Mouse (Mus musculus) kidney, adult 18-20 months (tissue): ENCODE measurements around the gene Cyb5d2.
"Not testable (repeated sequence)": the region's sequence is repeated elsewhere in the genome, so short reads cannot be mapped to it uniquely, and the experiment has no call there.

ENCODE experiments used
- DNase-seq: peaks from one replicate; pipeline ENCODE4 v3.0.0; 2021

Gene Cyb5d2

DNA sequence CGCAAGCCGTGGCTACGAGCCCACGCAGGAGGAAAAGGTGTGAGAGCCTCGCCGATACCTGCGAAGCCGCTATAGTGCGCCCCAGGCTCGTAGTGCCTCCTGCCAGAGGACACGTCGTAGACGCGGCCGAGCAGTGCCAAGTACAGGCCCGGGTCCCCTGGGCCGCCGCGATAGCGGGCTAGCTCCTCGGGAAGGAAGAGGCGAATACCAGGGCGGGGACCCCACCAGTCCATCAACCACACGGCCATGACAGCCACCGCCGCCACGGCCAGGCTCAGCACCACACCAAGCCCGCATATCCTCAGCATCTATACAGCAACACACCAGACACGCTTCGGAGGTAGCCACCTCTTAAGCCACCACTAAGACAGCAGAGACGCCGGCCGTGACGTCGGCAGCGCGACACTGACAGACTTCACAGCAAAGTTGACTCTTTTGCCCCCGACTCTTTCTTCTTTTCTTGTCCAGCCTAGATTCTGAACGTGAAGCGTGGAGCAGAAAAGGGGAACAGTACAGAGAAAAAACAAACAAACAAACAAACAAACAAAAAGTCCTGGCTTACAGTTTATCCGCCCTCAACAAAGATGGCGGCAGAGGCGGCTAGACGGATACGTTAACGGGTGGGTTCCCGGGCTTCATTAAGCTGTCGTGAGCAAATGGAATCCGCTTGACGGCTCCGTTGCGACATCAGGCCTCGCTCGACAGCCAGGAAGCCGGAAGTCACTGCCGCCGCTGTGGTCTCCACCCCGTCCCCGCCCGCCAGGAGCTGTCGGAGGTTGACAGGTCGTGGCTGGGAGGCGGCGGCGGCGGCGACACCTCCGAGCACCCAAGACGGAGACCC is at the start of gene Cyb5d2, which contains the start of gene Zzef1:
Gene Cyb5d2, minus strand, starts transcription at position 688 of the 841 bp plus-strand sequence.
Gene Zzef1, plus strand, starts transcription at position 772 of the 841 bp plus-strand sequence.
- DNase-seq = peak; percentile 94

DNA sequence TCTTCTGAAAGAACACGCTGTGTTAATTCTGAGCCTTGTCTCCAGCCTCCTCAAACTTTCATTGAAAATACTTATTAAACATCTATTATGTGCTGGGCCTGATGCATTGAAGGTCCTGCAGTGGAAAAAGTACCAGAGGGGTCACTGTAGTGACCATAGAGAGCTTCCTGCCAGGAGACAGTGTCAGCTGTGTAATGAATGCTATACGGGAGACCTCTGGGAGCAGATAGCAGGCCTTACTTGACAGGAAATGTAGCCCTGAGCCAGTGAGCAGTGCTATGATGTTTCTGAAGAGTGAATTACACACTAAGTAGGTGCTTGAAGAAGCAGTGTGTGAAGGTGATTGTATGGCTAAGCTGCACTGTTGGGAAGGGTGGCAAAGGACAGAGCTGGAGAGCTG is 49.6 kb upstream of the Cyb5d2 start:
- no peak for DNase-seq

DNA sequence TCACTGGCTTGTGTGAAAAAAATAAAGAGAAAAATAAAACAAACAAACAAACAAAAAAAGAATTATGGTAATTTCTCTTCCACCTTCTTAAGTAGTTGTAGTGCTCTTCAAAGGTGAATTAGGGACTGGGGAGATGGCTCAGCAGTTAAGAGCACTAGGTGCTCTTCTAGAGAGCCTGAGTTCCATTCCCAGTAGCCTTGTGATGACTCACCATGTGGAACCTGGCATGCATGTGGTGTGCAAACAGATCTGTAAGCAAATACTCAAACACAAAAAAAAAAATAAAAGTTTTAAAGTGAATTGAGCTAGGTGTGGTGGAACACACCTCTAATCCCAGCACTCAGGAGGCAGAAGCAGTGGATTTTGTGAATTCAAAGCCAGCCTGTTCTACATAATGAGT is 47.6 kb upstream of the Cyb5d2 start:
- no peak for DNase-seq

DNA sequence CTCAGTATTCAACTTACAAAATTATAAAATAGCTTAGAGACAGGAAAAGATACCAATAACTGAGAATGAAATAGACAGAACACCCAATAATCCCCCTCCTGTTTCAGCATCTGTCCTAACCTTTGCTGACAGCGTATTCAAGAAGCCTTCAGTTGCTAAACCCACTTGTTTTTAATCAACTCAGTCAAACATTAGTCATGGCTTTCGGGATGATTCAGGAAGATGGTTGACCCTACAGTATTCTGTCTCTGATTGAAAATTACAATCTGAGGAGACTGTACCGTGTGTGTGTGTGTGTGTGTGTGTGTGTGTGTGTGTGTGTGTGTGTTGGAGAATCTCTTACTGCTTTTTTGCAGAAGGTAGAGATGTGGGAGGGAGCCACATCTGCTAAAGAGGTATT is 46.8 kb upstream of the Cyb5d2 start:
- no peak for DNase-seq

DNA sequence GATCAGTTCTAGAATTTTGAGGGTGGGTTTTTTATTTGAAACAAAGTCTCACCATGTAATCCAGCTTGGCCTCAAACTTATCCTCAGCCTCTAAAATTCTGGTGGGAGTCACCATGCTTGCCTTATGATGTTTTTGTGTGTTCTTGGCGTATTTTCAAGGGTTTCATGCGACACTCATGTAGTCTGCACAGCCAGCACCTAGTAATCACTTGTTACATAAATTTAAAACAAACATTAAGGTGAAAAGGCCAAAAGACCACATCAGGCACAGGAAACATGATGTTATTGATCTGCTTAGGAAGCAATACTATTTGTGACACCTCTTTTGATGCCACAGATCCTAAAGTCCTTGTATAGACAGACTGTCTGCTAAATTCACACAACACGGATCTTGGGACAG is 33.9 kb upstream of the Cyb5d2 start:
- no peak for DNase-seq

DNA sequence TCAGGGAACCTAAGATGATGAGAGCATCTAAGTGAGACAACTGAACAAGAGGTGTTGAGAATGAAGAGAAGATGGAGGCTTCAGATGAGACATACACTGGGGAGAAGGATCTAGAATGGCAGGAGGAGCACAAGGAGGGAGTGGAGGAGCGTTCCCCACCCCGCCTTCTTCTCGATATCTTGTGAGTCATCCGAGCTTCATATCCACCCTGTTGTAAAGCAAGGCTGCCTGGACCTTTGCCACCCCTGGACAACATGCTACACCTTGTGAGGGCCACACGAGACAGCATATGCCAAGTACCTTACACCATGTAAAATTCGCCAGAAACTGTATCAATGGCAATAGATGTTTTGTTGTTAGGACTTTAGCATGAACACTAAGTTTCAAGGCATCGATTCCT is 25.1 kb upstream of the Cyb5d2 start:
- no peak for DNase-seq

DNA sequence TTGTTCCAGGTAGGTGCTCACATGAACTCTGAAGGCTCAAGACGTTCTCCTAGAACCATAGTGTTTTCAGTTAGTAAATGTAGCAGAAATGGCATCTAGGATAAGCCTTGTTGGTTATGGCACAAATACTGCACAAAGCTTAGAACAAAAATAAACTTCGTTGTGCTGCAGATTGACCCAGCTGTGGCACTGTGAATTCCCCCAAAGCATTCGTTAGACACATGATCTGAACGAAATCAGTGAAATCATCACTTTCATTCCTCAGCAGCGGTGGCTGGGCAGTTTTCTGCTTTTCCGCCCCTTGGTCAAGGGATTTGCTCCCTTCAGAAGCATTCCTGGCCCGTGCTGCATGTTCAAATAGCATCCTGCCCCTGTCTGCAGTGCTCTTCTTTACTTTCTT is 22.1 kb upstream of the Cyb5d2 start:
- DNase-seq = no peak

DNA sequence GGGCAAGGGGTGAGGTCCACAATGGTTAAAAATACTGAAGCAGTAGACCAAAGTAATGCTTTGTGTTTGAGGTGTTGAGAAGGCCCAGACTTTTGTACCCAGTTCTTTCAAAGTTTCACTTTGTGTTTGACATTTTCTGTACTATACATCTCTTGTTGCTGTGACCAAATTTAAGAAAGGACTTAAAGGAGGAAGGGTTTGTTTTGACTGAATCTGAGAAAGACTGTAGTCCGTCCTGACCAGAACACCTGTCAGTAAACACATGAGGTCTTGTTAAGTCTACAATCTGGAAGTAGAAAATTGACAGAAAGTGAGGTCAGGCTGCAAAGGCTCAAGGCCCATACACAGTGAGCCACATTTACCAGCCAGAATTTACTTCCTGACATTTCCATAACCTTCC is 20.9 kb upstream of the Cyb5d2 start:
- no peak for DNase-seq

DNA sequence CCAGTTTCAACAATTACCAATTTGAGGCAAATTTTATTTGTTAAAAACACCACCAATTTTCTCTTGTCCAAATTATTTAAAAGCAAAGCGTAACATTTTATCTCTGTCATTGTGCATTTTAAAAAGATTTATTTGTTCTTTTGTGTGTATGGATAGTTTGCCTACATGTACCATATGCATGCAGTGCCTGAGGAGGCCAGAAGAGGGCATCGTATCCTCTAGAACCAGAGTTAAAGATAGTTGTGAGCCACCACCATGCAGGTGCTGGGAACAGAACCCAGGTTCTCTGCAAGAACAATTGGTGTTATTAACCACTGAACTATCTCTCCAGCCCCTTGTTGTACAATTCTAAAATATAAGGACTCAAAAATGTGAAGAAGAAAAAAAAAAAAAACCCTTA is 18.2 kb upstream of the Cyb5d2 start:
- no peak for DNase-seq

DNA sequence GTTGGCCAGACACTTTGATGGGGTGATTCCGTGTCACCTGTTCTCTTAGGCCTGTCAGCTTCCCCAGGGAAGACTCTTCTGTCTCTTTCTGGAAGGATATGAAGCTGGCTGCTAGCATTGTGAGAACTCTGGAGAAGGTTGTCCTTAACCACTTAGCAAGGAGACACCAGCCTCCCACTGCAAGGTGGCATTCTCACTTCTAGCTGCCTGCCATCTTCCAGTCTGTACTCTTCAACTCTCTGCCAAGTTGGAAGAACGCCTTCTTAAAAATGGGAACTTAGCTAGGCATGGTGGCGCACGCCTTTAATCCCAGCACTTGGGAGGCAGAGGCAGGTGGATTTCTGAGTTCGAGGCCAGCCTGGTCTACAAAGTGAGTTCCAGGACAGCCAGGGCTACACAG is 17.7 kb upstream of the Cyb5d2 start:
- no peak for DNase-seq

DNA sequence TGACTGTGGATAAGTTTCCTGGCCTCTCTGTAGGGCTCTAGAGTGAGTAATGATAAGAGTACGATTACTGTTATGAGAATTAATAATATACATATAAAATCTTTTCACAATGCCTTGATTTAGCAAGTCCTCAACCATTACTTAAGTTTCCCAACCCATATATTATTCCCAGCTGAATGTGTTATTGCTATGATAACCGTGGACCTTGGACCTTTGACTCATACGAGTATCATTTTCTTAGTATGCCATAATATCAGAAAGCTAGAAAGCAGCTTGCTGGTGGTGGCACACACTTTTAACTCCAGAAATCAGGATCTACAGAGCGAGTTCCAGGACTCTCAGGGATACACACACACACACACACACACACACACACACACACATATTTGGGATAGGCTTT is 12.1 kb upstream of the Cyb5d2 start:
- DNase-seq = no peak

DNA sequence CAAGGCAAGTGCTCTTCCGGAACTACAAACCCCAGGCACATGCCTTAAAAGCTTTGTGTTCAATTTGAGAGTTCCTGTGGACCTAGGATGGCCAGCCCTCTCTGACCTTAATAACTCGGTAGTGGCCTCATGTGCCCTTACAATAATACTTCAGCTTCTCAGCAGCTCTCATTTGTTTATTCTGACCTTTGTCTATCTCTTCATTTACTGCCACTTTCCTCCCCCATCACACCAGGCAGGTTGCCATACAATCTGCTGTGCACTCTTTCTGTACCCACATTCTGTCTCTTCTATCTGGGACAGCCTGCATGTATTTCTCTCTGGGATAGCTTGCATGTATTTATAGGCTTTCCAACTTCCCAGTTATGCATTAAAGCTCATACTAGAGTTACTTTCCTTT is 10.6 kb upstream of the Cyb5d2 start:
- DNase-seq = no peak

DNA sequence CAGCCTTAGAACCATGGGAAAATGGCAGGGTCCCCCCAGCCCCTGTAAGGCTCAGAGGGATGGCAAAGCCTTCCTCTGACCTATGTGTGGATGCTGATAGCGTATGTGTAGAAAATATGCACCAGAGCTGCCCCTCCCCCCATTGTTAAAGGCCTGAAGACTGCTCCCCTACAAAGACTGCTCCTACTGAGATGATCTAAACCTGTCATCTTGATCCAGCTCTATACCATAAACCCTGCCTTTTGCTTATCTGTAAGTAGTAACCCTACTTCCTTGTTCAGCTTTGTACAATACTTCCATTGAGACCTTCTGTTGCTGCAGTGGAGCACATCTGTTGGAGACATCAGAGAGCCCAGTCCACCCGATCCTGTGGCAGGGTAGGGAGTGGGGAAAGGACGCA is 9.3 kb upstream of the Cyb5d2 start:
- DNase-seq = no peak

DNA sequence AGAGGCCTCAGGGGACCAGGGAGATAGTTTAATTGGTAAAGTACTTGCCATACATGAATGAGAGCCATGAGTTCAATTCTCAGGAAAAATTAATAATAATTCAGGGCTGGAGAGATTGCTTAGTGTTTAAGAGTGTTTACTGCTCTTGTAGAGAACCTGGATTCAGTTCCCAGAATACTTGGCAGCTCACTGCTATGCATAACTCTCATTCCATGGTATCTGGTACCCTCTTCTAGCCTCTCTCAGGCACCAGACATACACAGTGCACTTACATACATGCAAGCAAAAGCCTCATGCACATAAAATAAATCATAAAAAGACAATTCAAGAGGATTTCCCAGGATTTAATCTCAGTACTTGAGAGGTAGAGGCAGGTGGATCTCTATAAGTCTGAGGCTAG is 8.6 kb upstream of the Cyb5d2 start:
- no peak for DNase-seq

DNA sequence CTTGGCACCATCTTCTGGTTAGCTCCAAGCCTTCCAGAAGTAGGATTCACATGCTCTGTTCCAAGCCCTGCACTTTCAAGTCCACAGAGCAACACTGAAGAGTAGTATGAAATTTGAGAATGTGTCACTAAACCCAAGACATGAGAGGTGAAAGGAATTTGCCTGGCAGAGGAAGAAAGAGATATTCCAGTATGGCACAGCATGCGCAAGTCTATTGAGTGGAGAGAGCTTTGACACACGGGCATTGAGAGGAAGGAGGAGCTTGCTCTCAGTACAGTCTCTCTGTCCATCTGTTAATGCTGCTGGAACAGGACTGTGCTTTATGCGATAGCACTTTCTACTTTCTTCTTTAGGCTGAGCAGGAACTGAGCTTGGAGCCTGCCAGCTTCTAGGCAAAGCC is 7.1 kb upstream of the Cyb5d2 start:
- no peak for DNase-seq

DNA sequence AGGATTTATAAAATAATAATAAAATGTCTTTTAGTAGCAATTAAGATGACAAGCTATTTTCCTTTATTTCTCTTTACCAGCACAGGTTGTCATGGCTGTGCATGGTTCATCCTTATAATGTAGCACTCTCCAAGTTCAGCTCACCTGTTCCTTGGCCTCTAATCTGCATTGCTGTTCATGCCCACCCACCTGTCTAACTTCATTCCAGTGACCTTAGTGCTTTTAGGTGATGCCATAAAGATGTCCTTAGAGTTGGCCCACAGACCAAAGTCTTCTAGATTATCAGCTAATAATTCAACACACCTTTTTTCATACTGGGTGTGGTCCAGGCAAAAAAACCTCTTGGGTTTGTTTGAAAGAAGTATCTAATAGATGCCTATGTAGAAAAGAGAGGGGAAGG is 5.2 kb upstream of the Cyb5d2 start:
- DNase-seq = no peak

DNA sequence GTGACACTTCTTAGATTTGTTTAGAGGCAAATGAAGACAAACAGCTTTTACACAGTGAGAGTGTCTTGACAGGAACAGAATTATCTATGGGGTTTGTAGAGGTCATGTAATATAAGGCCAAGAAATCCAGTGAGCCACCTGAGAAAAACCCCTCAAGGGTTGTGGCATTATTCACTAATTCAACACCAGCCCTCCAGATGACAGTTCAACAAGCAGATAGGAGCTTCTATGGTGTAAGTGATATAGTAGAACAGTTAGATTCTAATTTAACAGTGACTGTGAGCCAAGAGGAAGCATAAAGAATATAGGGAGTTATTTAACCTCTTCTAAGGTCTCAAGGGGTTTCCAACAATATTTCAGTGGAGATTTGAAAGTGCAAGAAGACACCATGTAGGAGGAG is 2.2 kb upstream of the Cyb5d2 start:
- DNase-seq = no peak

DNA sequence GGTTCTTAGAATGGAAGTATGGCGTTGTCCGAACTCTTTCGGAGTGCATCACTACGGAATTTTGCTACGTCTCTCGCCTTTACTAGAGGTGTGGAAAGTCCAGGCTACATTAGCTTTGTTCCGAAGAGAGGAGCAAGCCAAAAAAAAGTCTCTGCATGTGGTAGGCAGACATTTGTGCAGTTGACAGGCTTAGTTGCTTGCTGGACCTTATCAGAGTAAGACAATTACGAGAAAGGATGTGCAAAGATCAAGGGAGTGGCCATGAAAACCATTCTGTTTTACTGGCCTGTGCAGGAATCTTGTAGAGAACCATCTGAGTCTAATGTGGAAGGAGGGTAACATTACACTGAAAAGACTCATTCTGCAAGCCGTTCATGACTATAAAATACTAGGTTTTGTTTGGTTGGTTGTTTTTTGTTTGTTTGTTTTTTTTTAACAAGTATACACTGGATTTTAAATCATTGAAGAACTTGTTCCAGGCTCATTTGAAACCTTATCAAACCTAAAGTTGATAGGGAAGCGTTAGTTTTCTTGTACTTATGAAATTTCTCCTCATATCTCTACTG is 914 bp upstream of the Cyb5d2 start:
- DNase-seq = no peak

DNA sequence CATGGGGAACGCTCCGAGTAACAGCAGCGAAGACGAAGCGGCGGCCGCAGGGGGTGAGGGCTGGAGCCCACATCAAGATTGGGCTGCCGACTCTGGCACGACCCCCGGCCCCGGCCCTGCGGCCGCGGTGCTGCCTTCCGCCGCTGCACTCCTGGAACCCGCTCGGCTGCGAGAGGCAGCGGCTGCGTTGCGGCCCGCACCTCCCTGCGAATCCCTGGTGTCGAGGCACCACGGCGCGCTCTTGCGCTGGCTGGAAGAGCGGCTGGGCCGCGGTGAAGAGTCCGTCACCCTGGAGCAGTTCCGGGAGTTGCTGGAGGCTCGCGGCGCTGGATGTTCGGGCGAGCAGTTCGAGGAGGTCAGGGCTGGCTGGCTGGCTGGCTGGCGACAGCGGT is 350 bp upstream of the Cyb5d2 start:
- DNase-seq = no peak

DNA sequence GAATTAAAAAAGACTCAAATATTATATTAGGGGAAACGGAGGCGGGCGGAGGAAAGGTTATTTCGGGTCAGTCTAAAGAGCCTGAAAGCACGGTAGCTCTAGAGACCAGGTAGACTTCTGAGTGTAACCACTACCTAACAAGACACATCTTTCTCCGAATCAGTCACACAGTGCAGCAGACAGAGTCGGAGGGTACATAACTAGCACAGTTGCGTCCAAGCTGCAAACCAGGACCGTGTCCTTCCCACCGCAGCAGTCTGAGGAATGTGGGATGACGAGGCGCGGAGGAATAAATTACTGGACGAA is 840 bp downstream of the Cyb5d2 start:
- DNase-seq = no peak

DNA sequence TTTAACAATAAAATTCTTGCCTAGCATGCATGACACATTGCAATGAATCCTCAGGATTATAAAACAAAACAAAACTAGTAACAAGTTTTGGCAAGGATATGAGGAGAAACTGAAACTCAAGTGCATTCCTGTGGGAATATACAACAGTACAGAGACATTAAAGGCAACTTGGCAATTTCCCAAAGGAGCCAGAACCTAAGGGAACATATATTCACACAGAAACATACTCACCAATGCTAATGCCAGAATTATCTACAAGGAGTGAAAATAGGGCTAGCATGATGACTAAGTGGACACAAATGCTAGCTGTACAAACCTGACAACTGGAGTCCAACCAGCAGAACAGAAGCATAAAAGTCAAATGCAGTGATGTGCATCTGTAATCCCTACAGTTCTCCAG is 3.9 kb downstream of the Cyb5d2 start:
- DNase-seq = no peak

DNA sequence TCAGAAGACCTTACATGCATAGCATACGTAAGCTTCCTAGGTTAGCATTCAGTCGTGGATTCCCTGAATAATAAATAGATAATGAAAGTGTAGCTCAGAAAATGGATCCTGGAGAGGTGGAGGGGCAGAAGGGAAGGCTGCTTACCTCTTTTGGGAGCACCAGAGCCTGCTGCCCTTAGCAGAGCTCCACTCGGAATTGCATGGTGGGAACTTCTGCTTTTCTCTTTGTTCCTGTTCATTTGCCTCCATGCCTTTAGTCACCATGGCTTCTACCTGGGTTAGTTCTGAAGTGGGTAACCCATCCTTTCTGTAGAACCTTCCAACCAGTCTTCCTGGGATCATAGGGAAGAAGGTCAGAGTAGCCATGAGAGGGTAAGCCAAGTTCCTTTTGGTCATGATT is 13.4 kb downstream of the Cyb5d2 start:
- no peak for DNase-seq

DNA sequence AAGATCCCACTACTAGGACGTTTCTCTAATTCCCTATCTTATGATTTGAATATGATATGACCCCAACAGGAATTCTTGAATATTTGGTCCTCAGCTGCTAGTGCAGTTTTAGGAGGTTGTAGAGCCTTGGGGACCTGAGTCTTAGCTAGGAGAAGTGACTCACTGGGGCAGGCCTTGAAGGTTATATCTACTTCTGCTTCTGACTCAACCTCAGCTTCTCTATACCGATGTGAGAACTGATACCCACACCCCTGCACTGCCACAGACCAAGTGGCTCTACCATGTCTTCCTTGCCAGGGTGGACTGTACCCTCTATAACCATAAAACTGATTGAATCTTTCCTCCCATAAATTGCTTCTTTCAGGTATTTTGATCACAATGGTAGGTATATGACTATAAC is 13.8 kb downstream of the Cyb5d2 start:
- no peak for DNase-seq

DNA sequence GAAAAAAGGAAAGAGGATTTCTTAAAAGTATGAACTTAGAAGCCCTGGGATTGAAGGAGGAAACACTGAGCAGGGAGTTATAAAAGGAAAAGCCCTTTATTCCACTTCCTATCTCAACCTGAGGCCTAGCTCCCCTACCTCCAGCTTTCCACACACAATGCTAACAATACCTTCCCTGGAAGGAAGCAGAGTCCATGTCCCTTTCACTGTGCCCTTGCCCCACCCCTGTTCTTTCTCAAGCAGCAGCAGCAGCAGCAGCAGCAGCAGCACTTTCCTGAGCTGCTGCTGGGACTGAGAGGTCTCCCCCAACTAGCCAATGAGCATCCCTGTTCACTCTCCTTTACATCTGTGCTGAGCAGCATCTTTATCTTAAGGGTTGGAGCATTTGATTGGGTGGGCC is 17.0 kb downstream of the Cyb5d2 start:
- DNase-seq = no peak

DNA sequence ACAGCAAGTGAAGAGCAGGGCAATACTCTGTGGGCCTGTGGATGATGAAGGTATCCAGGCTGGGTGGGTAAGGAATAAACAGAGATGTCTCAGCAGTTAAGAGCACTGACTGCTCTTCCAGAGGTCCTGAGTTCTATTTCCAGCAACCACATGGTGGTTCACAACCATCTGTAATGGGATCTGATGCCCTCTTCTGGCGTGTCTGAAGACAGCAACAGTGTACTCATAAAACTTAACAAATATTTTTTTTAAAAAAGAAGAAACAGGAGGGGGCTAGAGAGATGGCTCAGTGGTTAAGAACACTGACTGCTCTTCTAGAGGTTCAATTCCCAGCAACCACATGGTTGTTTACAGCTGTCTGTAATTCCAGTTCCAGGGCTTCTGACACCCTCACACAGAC is 23.3 kb downstream of the Cyb5d2 start:
- not testable (repeated sequence) for DNase-seq
